Mouse (Mus musculus): ENCODE results near the gene Nhs.

Gene Nhs

GRCm38 (mm10) chrX:162020039-162020566 lies 139.4 kb downstream of the Nhs start:
- no peak for DNase-seq (ENCODE audit: low spot score in 2 of 2)

- DNase-seq (ENCODE audit: low spot score in 2 of 2), result no peak
These were observed 142.1 kb downstream of the Nhs start for GRCm38 (mm10) chrX:162017471-162017870.

GRCm38 (mm10) chrX:162012570-162012969 lies 147.0 kb downstream of the Nhs start:
- DNase-seq (ENCODE audit: low spot score in 2 of 2), result no peak

- no peak for DNase-seq (ENCODE audit: low spot score in 2 of 2)
These were observed 149.7 kb downstream of the Nhs start for GRCm38 (mm10) chrX:162009876-162010275.

GRCm38 (mm10) chrX:162003818-162004217 lies 155.7 kb downstream of the Nhs start:
- DNase-seq (ENCODE audit: low spot score in 2 of 2), result no peak

GRCm38 (mm10) chrX:161998876-161999275 lies 160.7 kb downstream of the Nhs start:
- DNase-seq (ENCODE audit: low spot score in 2 of 2), result no peak

GRCm38 (mm10) chrX:161997170-161997795 lies 162.2 kb downstream of the Nhs start:
- DNase-seq (ENCODE audit: low spot score in 2 of 2), result no peak

GRCm38 (mm10) chrX:161990171-161990570 lies 169.4 kb downstream of the Nhs start:
- no peak for DNase-seq (ENCODE audit: low spot score in 2 of 2)

- no peak for DNase-seq (ENCODE audit: low spot score in 2 of 2)
These were observed 174.6 kb downstream of the Nhs start for GRCm38 (mm10) chrX:161984961-161985360.

- no peak for DNase-seq (ENCODE audit: low spot score in 2 of 2)
These were observed 178.1 kb downstream of the Nhs start for GRCm38 (mm10) chrX:161981399-161981798.

- no peak for DNase-seq (ENCODE audit: low spot score in 2 of 2)
These were observed 179.6 kb downstream of the Nhs start for GRCm38 (mm10) chrX:161979946-161980345.

- peak in 1 of 2 experiments; percentile 5 for DNase-seq (ENCODE audit: low spot score in 2 of 2)
These were observed 182.2 kb downstream of the Nhs start for GRCm38 (mm10) chrX:161977236-161977841.

- DNase-seq (ENCODE audit: low spot score in 2 of 2), result no peak
These were observed 183.2 kb downstream of the Nhs start for GRCm38 (mm10) chrX:161976376-161976775.

- DNase-seq (ENCODE audit: low spot score in 2 of 2), result no peak
These were observed 186.0 kb downstream of the Nhs start for GRCm38 (mm10) chrX:161973572-161973971.

- DNase-seq (ENCODE audit: low spot score in 2 of 2), result no peak
These were observed 186.8 kb downstream of the Nhs start for GRCm38 (mm10) chrX:161972723-161973122.

- no peak for DNase-seq (ENCODE audit: low spot score in 2 of 2)
These were observed 187.5 kb downstream of the Nhs start for GRCm38 (mm10) chrX:161971961-161972502.

GRCm38 (mm10) chrX:161971131-161971530 lies 188.4 kb downstream of the Nhs start:
- DNase-seq (ENCODE audit: low spot score in 2 of 2), result no peak

- DNase-seq (ENCODE audit: low spot score in 2 of 2), result peak in 1 of 2 experiments; percentile 4
These were observed 191.8 kb downstream of the Nhs start for GRCm38 (mm10) chrX:161967692-161968091.

GRCm38 (mm10) chrX:161963372-161963771 lies 196.2 kb downstream of the Nhs start:
- DNase-seq (ENCODE audit: low spot score in 2 of 2), result no peak

GRCm38 (mm10) chrX:161962855-161963254 lies 196.7 kb downstream of the Nhs start:
- DNase-seq (ENCODE audit: low spot score in 2 of 2), result no peak

- no peak for DNase-seq (ENCODE audit: low spot score in 2 of 2)
These were observed 197.8 kb downstream of the Nhs start for GRCm38 (mm10) chrX:161961756-161962155.

- no peak for DNase-seq (ENCODE audit: low spot score in 2 of 2)
These were observed 198.4 kb downstream of the Nhs start for GRCm38 (mm10) chrX:161961176-161961575.

- DNase-seq (ENCODE audit: low spot score in 2 of 2), result no peak
These were observed 207.2 kb downstream of the Nhs start for GRCm38 (mm10) chrX:161952356-161952755.

Data from left cerebral cortex, adult 9 months (tissue).